Mouse (Mus musculus): ENCODE measurements around the gene Inpp5e.
"Not testable (repeated sequence)": the region's sequence is repeated elsewhere in the genome, so short reads cannot be mapped to it uniquely, and the experiment has no call there.

Inpp5e gene

GRCm38 (mm10) chr2:26417066-26417465 is 8.1 kb upstream of the Inpp5e start:
- no peak for DNase-seq

GRCm38 (mm10) chr2:26410931-26411411 is 2.0 kb upstream of the Inpp5e start:
- DNase-seq = peak in 1 of 2 experiments; percentile 34

DNA sequence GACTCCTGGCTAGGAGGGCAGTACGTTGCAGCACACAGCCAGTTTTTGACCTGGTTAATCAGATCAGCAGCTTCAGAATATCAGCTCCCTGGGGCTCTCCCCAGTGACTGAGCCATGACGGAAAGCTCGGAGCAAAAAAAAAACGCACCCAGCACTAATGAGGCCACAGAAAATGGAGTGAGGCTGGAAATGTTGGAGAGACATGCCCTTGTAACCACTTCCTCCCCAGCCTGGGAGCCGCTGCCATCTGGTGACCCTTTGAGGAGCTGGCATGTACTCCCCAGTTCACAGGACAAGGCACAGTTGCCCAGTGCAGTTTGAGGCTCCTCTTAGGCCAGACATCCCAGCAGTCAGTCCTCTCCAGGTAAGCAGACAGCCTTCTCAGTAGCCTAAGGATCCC is 1.1 kb upstream of the Inpp5e start:
- DNase-seq = peak; percentile 55 to 56

DNA sequence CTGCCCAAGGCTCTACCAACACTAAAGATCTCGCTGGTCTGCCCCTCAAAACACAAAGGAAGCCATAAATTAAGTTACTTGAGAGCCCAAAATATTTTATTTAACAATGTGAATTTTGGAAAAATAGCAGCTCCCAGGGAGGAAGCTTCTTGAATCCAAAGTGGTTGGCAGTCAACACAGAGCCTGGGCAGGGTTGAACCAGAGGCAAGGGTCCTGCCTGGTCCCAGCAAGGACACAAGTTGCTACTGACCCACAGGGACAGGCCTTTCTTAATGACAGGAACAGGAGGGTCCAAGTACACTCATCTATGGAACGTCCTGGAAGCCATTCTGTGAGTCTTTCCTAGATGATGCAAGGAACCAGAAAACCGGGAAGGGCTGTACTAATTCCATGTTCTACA is 359 bp upstream of the Inpp5e start:
- no peak for DNase-seq

DNA sequence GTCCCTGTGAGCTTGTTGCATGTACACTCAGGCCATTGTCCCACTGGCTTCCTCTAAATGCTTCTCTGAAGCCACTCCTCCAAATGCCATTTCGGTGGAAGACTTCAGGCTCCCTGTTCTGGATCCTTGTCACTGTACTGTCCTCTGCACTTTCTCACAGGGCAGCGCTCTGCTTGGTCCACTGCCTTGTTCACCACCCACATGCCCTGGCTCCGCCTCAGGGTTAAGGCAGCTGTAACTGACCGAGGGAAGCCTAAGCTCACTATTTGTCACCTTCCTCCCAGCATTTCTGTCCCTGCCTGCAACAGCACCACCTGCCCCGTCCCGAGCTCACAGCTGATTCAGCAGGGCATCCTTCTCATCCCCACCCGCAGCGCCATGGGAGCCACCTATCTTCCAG is 5.7 kb downstream of the Inpp5e start:
- no peak for DNase-seq

DNA sequence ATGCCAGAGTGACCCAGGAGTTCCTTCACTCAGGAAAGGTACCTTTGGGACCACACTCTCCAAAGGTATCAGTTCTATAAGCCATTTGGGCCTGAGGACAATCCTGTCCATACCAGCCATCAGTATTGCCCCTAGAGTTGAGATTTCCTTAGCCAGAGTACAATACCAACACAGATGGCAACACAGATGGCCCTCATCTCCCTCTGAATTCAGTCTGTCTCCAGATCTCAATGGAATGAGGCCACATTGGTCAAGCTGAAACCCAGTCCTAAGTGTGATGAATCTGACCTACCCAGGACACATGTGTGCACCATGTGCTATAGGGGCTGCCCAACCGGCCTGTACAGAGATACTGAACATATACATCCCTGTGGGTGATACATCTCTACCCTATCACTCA is 6.7 kb downstream of the Inpp5e start:
- DNase-seq = peak; percentile 59 to 70

DNA sequence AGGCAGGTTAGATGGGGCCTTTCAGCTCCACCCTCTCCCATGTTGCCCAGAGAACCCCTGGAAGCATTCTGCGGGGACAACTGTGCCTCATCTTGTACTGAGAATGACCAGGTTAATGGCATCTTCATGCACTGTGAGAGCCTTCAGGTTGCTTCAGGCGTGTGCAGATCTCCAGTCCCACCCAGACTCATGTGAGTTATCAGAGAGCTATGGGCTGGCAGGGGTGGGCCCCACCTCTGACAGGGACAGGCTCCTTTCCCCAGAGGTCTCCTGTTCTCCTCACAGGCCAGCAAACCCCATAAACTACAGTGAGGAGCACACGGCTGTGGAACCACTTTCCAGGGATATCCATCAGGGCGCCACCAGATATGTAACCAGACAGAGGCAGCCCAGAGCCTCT is 8.0 kb downstream of the Inpp5e start:
- no peak for DNase-seq

DNA sequence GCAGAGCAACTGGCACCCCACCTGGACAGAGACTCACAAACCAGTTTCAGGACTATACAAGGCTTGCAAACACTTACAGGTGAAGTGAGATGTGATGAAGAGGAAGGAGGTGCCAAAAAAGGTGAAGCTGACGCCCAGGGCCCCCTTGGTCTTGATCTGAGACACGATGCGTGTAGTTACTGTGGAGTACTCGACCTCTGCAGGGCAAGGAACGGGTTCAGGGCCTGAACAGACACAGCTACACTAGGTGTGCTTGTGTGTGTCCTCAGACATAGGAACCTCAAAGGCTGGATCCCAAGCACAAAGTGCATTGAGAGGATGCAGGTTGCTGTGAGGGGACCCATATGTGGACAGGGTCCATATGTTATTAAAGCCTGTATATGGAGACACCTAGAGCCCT is 8.7 kb downstream of the Inpp5e start:
- DNase-seq = no peak

DNA sequence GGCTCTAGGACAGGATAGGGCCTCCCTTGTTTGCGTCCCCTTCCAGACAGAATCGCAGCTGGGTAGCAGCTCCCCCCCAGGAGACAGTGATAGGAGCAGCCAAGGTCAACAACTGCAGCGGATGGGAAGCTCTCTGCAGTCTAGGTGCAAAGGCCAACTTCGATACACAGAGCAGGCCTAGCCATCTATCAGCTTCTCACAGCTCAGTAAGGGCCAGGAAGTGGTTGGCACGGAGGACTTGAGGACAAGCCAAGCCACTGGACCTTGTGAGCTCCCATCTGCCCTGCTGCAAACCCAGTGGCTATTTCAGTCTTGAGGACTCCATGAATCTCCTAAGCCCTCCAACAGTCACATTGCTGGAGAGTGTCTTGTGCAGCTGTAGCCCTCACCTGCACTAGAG is 9.4 kb downstream of the Inpp5e start:
- no peak for DNase-seq

GRCm38 (mm10) chr2:26398978-26399377 is 10.0 kb downstream of the Inpp5e start:
- DNase-seq = no peak

DNA sequence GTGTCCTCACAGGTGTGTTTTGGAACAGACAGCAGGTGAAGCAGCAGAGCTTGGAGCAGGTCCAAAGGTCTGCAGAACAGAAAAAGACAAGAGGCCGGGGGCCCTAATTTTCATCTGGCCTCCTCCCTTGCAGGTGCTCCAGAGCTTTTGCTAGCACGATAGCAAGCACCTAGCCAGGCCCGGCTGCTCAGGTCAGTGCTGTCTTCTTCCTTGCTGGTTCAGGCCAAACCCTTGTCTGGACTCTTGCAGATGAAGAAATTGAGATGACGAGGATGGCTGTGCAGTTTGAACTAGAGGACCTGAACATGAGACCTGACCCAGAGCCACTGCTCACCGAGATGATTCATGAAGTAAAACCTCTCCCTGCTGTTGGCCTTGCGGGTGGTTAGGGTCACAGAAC is 17.4 kb downstream of the Inpp5e start:
- DNase-seq = no peak

DNA sequence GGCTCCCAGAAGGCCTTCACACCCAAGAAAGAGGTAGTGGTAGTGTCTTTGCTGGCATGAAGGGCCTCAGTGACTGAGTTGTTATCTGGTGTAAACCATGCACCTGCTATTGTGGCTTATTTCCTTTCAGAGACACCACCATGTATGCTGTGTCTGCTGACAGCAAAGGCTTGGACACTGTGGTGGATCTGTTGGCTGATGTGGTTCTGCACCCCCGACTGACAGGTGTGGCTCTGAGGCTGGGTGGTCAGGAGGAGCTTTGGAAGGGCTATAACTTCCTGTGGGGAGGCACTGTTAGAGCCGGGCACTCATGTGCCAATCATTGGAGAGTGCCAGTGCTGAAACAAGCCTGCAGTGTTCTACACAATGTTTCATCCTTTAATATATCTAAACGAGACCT is 18.0 kb downstream of the Inpp5e start:
- no peak for DNase-seq

GRCm38 (mm10) chr2:26389154-26389690 is 19.8 kb downstream of the Inpp5e start, which contains the start of the genes Entr1 and Pmpca:
Entr1 (minus strand) TSS chr2:26389316.
Pmpca (plus strand) TSS chr2:26389339.
- peak; percentile 79 to 89 for DNase-seq

DNA sequence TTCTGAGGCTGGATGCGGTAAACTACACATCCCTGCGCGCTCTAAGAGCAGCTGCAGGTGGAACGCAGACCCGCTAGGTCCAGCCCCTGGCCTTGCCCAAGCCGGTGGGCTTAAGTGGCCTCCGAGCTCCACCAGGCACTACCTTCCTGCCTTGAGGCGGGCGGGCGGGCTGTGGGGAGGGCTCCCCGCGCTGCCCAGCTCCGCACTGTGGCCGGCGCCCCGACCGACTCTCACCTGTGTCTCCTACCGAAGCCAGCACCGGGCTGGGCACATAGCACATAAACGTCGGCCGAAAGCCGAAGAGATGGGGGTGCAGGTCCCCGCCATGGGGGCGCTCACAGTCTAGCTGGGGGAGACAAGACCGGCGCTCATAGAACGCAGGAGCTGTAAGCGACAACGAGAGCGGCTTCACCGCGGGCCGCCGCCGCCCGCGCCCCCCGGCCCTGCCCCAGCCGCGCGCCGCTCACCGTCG is 20.3 kb downstream of the Inpp5e start:
- DNase-seq = no peak

GRCm38 (mm10) chr2:26387713-26388112 is 21.3 kb downstream of the Inpp5e start:
- no peak for DNase-seq

DNA sequence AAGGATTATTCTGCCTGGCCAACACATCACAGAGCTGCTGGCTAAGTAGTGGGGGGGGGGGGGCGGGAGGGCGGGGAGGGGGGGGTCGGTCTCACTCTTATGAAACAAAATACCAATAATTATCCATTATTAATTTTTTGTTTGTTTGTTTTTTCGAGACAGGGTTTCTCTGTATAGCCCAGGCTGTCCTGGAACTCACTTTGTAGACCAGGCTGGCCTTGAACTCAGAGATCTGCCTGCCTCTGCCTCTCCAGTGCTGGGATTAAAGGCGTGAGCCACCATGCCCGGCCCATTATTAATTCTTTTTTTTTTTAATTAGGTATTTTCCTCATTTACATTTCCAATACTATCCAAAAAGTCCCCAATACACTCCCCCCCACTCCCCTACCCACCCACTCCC is 28.1 kb downstream of the Inpp5e start:
- not testable (repeated sequence) for DNase-seq

DNA sequence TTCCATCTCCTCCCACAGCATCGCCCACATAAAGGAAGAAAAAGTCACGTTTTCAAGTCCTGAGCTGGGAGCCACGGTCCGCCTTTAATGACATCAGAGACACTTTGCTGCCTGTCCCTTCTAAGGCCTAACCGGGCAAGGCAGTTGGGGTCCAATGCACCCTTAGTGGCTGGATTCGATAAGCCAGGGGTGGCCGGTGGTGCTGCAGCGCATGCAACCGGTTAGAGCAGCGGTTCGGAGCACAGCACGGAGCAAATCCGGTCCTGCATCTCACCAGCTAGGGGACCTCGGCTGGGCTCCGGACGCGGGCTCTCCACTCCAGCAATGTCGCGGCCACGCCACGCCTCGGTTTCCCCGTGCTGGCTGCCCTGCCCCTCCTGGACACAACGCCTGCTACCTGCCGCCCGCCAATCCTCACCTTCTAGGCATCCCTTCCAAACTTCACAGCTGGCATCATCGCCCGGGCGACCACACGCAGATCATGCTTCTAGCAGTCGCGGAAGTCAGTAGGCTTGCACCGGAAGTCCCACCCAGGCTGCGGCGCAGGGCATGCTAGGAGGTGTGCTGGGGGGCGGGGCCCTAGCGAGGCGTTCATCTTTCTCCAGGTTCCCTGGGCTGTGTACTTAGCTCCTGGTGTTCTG is 28.8 kb downstream of the Inpp5e start, which contains the start of gene Snapc4:
Gene Snapc4, minus strand, starts transcription at position 523 of the 641 bp plus-strand sequence.
- DNase-seq = peak; percentile 84 to 88

GRCm38 (mm10) chr2:26372396-26372795 is 36.6 kb downstream of the Inpp5e start:
- DNase-seq = no peak

GRCm38 (mm10) chr2:26368572-26368971 is 40.4 kb downstream of the Inpp5e start:
- no peak for DNase-seq

GRCm38 (mm10) chr2:26367911-26368310 is 41.1 kb downstream of the Inpp5e start:
- no peak for DNase-seq

DNA sequence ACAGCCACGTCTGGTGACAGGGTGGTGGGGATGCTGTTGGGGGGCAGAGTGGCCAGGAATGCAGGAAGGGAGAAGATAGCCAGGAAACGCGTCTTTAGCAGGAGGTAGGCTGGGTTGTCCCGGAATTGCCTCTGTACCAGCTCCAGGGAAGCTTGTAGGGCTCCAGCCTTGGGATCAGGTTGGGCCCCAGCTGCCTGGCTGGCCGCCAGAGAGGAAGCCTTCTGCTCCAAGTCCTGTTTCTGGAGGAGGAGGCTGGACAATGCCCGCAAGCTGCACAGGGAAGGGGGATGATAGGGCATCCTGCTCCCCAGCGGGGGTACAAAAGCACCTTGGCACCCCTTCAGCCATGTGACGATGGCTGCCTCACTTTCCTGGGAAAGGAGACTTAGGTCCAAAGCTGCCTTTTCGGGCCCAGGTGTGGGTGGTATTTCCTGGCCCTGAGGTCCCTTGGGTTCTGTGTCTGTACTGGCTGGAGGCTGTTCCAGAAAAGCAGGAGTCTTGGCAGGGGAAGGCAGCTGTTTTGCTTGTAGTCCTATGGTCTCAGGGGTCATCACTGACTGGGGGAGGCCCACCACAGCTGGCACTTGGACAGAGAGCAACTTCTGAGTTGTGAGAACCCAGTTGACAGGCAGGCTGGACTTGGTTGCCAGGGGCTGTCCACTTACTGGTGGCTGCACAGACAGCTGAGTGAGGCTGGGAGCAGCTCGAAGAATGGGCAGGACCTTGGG is 44.1 kb downstream of the Inpp5e start:
- peak; percentile 72 to 79 for DNase-seq

GRCm38 (mm10) chr2:26363481-26363880 is 45.5 kb downstream of the Inpp5e start:
- no peak for DNase-seq

GRCm38 (mm10) chr2:26362991-26363390 is 46.0 kb downstream of the Inpp5e start:
- DNase-seq = no peak

GRCm38 (mm10) chr2:26360772-26361171 is 48.2 kb downstream of the Inpp5e start, which contains the start of gene Card9:
Card9 (minus strand) TSS chr2:26360918.
- no peak for DNase-seq
